Mouse (Mus musculus) kidney, adult 11 months (tissue): ENCODE measurements around the gene Olfr16.

Experiments
- DNase-seq: peaks from one replicate; pipeline ENCODE4 v3.0.0; 2022

The Olfr16 gene

DNA sequence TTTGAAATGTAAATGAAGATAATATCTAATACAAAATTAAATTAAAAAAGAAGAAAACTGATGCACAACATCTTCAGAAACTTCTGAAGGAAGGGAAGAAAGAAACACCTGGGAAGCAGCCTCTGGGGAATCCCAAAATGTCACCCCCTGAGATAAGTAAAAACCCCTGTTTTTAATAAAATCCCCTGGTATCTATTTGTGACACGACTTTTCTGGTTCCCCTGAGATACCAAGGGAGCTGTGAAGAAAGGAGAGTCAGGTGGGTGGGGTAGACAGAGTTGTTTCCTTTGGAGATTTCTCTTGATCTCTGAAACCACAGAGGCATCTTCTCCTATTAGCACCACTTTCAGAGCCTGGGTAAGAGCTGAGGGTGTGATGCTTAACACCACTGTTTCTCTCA lies at the start of gene Olfr16:
Gene Olfr16 (plus strand): TSS at position 250 of the 400 bp plus-strand sequence.
- no peak for DNase-seq

DNA sequence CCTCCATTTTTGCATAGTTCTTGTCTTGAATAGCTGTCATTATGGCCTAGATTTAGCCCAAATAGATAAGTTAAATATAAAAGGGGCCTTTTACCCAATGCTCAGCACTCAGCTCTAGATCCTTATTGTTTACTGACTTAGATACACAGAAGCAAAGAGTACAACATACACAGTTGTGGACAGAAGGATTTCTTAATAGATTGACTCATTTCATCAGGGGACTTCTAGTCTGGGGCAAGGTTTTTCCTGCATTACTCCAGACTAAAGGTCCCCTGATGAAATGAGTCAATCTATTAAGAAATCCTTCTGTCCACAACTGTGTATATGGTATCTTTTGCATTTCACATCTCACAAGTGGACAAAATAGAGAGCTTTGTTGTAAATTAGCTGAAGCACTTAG lies 46.9 kb upstream of the Olfr16 start:
- no peak for DNase-seq

DNA sequence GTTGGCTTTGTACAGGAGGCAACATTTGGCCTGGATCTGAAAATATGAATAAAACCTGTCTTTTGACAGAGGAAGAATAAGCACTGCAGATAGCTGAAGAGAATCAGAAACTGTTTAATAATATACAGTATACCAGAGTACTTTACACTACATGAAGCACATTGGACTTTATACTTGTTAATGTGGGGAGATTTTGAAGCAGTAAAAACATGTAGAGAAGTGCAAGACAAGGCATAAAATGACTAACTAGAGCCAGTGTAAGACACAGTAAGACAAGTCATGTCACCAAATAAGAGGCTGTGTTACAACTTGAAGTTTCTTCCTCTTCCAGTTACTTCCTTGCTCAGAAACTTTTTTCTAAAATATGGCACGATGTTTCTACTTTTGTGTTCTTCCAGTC lies 33.1 kb upstream of the Olfr16 start:
- DNase-seq: no peak

- DNase-seq: no peak
Observed at GRCm38 (mm10) chr1:172918450-172918849, 31.8 kb upstream of the Olfr16 start.

GRCm38 (mm10) chr1:172932197-172932596 lies 18.0 kb upstream of the Olfr16 start:
- no peak for DNase-seq

- no peak for DNase-seq
Observed at GRCm38 (mm10) chr1:172951171-172951720, 1.0 kb downstream of the Olfr16 start.

DNA sequence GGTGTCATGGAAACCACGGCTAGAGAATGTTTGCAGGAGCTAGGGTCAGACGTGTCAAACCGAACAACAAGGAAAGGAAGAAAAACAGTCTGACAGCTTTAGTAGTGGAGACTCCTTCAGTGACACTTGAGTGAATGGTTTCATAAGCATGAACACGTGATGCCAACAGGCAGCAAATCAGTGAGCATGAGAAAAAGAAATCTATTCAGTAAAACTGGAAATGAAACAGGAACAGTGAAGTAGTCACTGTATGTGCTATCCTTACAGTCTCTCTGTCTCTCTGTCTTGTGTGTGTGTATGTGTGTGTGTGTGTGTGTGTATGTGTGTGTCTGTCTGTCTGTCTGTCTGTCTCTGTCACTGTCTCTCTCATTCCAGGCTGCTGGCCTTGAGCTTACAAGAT lies 5.2 kb downstream of the Olfr16 start:
- no peak for DNase-seq

- no peak for DNase-seq
Observed at GRCm38 (mm10) chr1:172960452-172960851, 10.2 kb downstream of the Olfr16 start.

- no peak for DNase-seq
Observed at GRCm38 (mm10) chr1:172989794-172990634, 39.8 kb downstream of the Olfr16 start.

DNA sequence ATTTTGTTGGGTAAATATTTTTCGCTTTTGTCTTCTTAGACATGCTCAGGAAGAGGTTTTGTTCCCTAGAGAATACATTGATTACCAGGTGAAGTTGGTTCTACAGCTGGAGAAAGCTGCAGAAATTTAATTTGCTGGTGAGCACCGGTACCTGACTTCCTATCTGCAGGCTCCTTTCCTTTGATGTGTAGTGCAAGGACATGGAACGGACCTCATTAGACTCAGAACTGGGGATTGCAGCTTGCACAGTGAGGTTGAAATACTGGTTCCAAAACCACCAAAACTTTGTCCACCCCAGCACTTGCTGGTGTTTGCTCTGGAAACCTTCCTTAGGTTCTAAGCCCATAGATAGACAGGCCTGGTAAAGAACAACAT lies 40.4 kb downstream of the Olfr16 start:
- no peak for DNase-seq
